Mouse (Mus musculus) ES-E14 (cell line): ENCODE measurements around the gene Erap1.
"Not testable (repeated sequence)": the region's sequence is repeated elsewhere in the genome, so short reads cannot be mapped to it uniquely, and the experiment has no call there.

Experiments used
- CHD2 ChIP-seq: IDR thresholded peaks from 2 replicates; pipeline ENCODE4 v1.6.1; 2014; ENCODE audit warnings: mild to moderate bottlenecking, low read depth, low read length, inconsistent platforms
- HCFC1 ChIP-seq: IDR thresholded peaks from 2 replicates; pipeline ENCODE4 v1.6.1; 2012; ENCODE audit warnings: low read length, inconsistent platforms, borderline replicate concordance; ENCODE audit not compliant: insufficient read depth
- ZC3H11A ChIP-seq: IDR thresholded peaks from 2 replicates; pipeline ENCODE4 v1.6.1; 2012; ENCODE audit warnings: low read depth, mild to moderate bottlenecking, inconsistent platforms, low read length, borderline replicate concordance
- ZNF384 ChIP-seq: IDR thresholded peaks from 2 replicates; pipeline ENCODE4 v1.6.1; 2012; ENCODE audit warnings: low read depth, low read length, inconsistent platforms

DNA sequence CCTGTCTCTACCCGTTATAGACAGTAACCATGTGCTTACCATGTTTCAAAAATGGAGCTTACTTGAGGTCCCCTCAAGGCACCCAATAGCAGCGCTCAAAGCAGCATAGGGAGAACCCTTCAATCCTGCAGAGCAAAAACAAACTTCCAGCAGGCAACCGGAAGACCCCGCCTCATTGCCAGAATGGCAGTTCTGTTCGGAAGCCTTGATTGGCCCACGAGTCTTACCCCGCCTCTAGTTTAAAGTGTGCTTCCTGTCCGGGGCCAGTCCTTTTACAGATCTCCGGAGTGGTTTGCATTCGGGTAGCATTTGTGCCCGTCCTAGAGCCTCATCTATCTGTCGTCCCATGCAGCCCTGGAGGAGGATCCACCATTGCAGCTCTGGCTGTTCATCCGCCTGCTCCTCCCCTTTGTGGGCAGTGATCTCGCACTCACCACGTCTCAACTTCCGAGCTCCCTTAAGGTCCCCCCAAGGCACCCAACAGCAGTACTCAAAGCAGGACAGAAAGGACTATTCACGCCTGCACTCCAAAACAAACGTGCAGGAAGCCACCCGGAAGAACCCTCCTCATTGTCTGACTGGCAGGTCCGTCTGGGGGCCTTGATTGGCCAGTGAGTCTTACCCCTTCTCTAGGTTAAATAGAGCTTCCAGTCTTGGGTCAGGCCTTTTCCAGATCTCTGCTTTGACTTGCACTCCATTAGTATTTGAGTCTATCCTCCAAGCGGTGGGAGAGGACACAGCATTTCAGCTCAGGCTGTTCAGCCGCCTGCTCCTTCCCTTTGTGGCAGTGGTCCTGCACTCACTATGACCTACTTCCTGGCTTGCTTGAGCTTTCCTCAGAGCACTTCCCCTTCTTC lies 22.0 kb upstream of the Erap1 start:
- TF ChIP-seq HCFC1, result peak; percentile 51; the same call in 1 of the 2 replicates
- not testable (repeated sequence) for TF ChIP-seq CHD2, ZC3H11A, ZNF384
